Mouse (Mus musculus) hindbrain, postnatal 0 days (tissue): ENCODE results near the gene Zg16. TPM values are rescaled to one million over a fixed set of nuclear protein-coding genes. Genes with fewer than 3 reads are reported as not detected.

Experiments
- ATAC-seq: fragments of 200-750 bp; cut with Nextera tagmentation; 2 replicates; pipeline ENCODE4 v1.8.0; 2017; ENCODE audit warnings: mild to moderate bottlenecking, moderate TSS enrichment, moderate library complexity
- DNase-seq: peaks from one replicate; pipeline ENCODE4 v3.0.0-alpha.2; 2015; ENCODE audit warnings: low spot score
- H3K27ac ChIP-seq: fragments of 300-500 bp; sonication (generic); 2 replicates; pipeline ENCODE4 v1.5.1; 2014; ENCODE audit warnings: mild to moderate bottlenecking
- H3K27me3 ChIP-seq: fragments of 300-500 bp; sonication (generic); 2 replicates; pipeline ENCODE4 v1.6.1; 2014; ENCODE audit warnings: low read length, mixed read lengths; ENCODE audit not compliant: insufficient read depth
- H3K36me3 ChIP-seq: fragments of 300-500 bp; sonication (generic); 2 replicates; pipeline ENCODE4 v1.6.1; 2014; ENCODE audit warnings: low read length, mixed read lengths; ENCODE audit not compliant: insufficient read depth
- H3K4me1 ChIP-seq: fragments of 300-500 bp; sonication (generic); 2 replicates; pipeline ENCODE4 v1.6.1; 2014; ENCODE audit warnings: antibody characterized with exemption, low read length, mixed read lengths; ENCODE audit not compliant: insufficient read depth
- H3K4me2 ChIP-seq: fragments of 300-500 bp; sonication (generic); 2 replicates; pipeline ENCODE4 v1.6.1; 2014; ENCODE audit warnings: low read depth, mild to moderate bottlenecking, low read length, moderate library complexity, mixed read lengths
- H3K4me3 ChIP-seq: fragments of 300-500 bp; sonication (generic); 2 replicates; pipeline ENCODE4 v1.5.1; 2014; ENCODE audit warnings: low read length
- H3K9ac ChIP-seq: fragments of 300-500 bp; sonication (generic); replicated peaks from 2 replicates; pipeline ENCODE4 v1.6.1; 2014; ENCODE audit warnings: mild to moderate bottlenecking, low read length, moderate library complexity, mixed read lengths
- H3K9me3 ChIP-seq: fragments of 300-500 bp; sonication (generic); 2 replicates; pipeline ENCODE4 v1.6.1; 2016; ENCODE audit warnings: low read length, mixed read lengths
- CTCF ChIP-seq: IDR thresholded peaks from 2 replicates; pipeline ENCODE4 v1.5.1; 2016; ENCODE audit warnings: antibody characterized with exemption, control low read depth, low read depth
- WGBS: fragments of 180-500 bp; shearing (Covaris S2); extraction: QIAGEN DNeasy Blood & Tissue Kit; methylation state at CpG from one replicate; pipeline ENCODE4 v1.1.7; 2014; 5-methylcytosine and 5-hydroxymethylcytosine counted together
- polyA plus RNA-seq: library from polyadenylated mRNA; unstranded; fragments of >200 nt; fragmentation: Nextera tagmentation; extraction: Ambion mirVana; gene quantifications from 2 replicates; pipeline ENCODE4 v1.2.1, GENCODE M21; 2015
- total RNA-seq: library from RNA; depleted of rRNA; stranded (reverse); fragments of >200 nt; gene quantifications from 2 replicates; pipeline ENCODE4 v1.2.3, GENCODE M21; 2014

Gene Zg16
- total and polyA plus RNA-seq, 2 experiments from 2014 or later = not detected

DNA sequence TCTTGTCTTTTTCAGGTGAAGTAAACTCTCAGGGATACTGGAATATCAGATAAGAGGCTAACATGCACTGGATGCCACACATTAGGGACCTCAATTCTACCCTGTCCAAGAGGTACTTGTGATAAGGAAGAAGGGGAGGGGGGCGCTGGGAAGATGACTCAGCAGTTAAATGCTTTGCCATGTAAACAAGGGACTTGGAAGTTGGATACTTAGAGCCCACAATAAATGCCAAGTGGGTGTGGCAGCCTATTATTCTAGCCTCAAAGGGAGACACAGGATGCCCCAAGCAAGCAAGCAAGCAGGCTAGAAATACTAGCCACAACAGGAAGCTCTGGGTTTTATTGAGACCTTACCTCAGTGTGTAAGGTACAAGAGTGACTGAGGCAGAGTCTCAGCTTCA is 55.9 kb downstream of the Zg16 start:
- Histone ChIP-seq H3K27ac (no peak overlapping the region), H3K27me3 (no peaks in the 10 kb centered on the region), H3K4me3 (no peak overlapping the region), H3K4me2 (no peak overlapping the region), H3K9me3 (no peaks in the 10 kb centered on the region), H3K4me1 (peaks cover 8% of the 10 kb centered on the region; the same call in 1 of the 2 replicates), H3K36me3 (no peaks in the 10 kb centered on the region), H3K9ac (no peak overlapping the region)
- DNase-seq = no peak
- no peak for ATAC-seq
- 77% methylated on average over 1 of the region's 1 CpGs for WGBS
- no peak for TF ChIP-seq CTCF

GRCm38 (mm10) chr7:127030172-127030571 is 57.0 kb downstream of the Zg16 start:
- Histone ChIP-seq H3K36me3 (no peaks in the 10 kb centered on the region), H3K27ac (no peak overlapping the region), H3K9ac (no peak overlapping the region), H3K9me3 (no peaks in the 10 kb centered on the region), H3K4me3 (no peak overlapping the region), H3K27me3 (no peaks in the 10 kb centered on the region), H3K4me2 (no peak overlapping the region), H3K4me1 (peaks cover 8% of the 10 kb centered on the region; the same call in 1 of the 2 replicates)
- TF ChIP-seq CTCF = no peak
- ATAC-seq (no peak), DNase-seq (no peak)
- 97% methylated on average over 1 of the region's 1 CpGs for WGBS

- peak overlapping the region; percentile 99 for H3K27ac ChIP-seq
- no peaks in the 10 kb centered on the region for H3K9me3 ChIP-seq
- peak overlapping the region; percentile 87 for H3K4me2 ChIP-seq
- 57% methylated on average over 8 of the region's 8 CpGs for WGBS
- ATAC-seq (no peak), DNase-seq (peak; percentile 23)
- H3K27me3 ChIP-seq = no peaks in the 10 kb centered on the region
- H3K9ac ChIP-seq = peak overlapping the region; percentile 99
- peak overlapping the region; percentile 88 for H3K4me3 ChIP-seq
- peaks cover 28% of the 10 kb centered on the region for H3K4me1 ChIP-seq
- 0 out of 2 replicates have a peak, but pooled peaks cover 8% of the 10 kb centered on the region for H3K36me3 ChIP-seq
- TF ChIP-seq CTCF = no peak
Measured at GRCm38 (mm10) chr7:127027885-127028284, 59.2 kb downstream of the Zg16 start.

DNA sequence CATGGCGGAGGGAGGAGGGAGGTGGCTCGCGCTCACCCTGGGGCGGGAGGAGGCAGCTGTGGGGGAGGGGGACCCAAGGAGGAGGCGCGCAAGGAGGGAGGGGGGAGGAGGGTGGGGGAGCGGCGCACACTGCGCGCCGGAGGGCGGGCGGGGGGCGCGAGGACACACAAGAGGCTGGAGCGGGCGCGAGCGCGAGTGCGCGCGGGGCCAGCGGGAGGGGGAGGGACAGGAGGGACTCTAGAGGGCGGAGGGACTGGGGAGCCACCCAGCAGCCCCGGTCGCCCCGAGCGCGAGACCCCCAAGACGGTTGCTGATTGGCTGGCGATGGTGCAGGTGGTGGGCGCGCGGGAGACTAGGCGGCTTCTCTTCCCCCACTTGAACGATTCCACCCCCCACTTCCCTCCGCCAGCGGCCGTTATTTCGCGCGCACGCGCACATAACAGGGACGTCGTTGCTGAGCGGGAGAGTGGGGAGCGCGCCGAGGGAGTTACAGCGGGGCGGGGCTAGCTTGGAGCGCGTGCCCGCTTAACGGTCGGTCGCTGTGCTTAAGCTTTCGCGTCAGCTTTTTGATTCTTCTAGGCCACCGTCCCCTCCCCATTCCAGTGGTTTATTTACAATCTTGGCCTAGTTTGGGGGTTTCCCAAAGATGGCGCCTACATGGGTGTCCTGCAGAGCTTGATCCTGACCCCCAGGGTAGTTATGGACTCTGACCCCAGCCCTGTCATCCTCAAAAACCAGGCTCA is 60.0 kb downstream of the Zg16 start, which contains the start of gene Maz:
Gene Maz (minus strand): TSS at position 54 of the 743 bp plus-strand sequence.
- H3K27ac ChIP-seq = peak within 1 kb of the TSS; percentile 99
- peak; percentile 96 for ATAC-seq
- H3K9me3 ChIP-seq = no peaks in the 10 kb centered on the region
- no peaks in the 10 kb centered on the region for H3K27me3 ChIP-seq
- H3K4me1 ChIP-seq = peaks cover 28% of the 10 kb centered on the region
- H3K36me3 ChIP-seq = peaks cover 16% of the 10 kb centered on the region; the same call in 1 of the 2 replicates
- WGBS = under 1% methylated on average over 48 of the region's 63 CpGs
- H3K4me2 ChIP-seq = peak within 1 kb of the TSS; percentile 87
- 0 out of 2 replicates have a peak, but pooled peaks have one; percentile 8 for TF ChIP-seq CTCF
- peak within 1 kb of the TSS; percentile 99 for H3K9ac ChIP-seq
- H3K4me3 ChIP-seq = peak within 1 kb of the TSS; percentile 88
- DNase-seq = peak; percentile 100

DNA sequence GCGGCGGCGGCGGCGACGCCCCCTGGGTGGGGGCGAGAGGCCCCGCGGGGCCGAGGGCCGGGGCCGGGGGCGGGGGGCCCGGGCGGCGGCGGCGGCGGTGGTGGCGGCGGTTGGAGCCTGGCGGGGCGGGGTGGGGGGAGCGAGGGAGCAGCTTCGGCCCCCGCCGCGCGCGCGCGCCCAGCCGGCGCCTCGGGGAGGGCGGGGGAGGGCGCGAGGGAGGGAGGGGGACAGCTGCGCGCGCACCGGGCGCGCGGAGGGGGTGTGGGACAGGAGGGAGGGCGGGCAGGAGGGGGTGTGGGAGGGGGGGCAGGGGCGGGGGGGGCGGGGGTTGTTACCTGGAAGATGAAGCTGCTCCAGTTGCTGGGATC is 60.5 kb downstream of the Zg16 start:
- Histone ChIP-seq H3K4me1 (peaks cover 30% of the 10 kb centered on the region), H3K9me3 (no peaks in the 10 kb centered on the region), H3K27ac (peak overlapping the region; percentile 99), H3K27me3 (no peaks in the 10 kb centered on the region), H3K4me3 (peak overlapping the region; percentile 88), H3K9ac (peak overlapping the region; percentile 99), H3K36me3 (peaks cover 19% of the 10 kb centered on the region; the same call in 1 of the 2 replicates), H3K4me2 (peak overlapping the region; percentile 87)
- WGBS = no CpG with 5 or more reads among the region's 48 CpGs
- ATAC-seq = no peak; the same call in 1 of the 2 replicates
- no peak for DNase-seq
- no peak for TF ChIP-seq CTCF

- Histone ChIP-seq H3K4me3 (peak overlapping the region; percentile 88), H3K36me3 (peaks cover 19% of the 10 kb centered on the region; the same call in 1 of the 2 replicates), H3K4me1 (peaks cover 30% of the 10 kb centered on the region), H3K27ac (peak overlapping the region; percentile 99), H3K4me2 (peak overlapping the region; percentile 87), H3K27me3 (no peaks in the 10 kb centered on the region), H3K9me3 (no peaks in the 10 kb centered on the region), H3K9ac (peak overlapping the region; percentile 99)
- ATAC-seq (peak; percentile 5; the same call in 1 of the 2 replicates), DNase-seq (peak; percentile 72)
- WGBS = 3% methylated on average over 13 of the region's 48 CpGs
- TF ChIP-seq CTCF = peak; percentile 17; the same call in 1 of the 2 replicates
Measured at GRCm38 (mm10) chr7:127026161-127026600, 60.9 kb downstream of the Zg16 start.
